Mouse (Mus musculus): ENCODE results near the gene Olfr287.

Gene Olfr287

DNA sequence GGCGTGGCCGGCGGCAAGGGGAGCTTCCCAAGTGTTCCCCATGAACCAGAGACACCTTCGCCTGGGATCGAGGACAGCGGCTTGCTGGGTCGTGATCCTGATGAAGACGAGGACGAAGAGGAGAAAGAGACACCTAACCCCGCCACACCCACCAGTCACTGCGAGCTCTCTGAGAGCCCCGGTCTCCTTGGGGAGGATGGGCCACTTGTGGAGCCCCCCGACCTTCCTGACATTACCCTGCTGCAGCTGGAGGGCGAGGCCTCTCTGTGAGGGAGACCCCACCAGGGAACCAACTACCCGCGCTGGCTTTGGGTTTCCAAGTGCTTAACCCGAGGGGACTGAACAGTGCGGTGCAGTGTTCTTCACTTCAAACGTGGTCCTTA is 52.2 kb downstream of the Olfr287 start:
- no peak for DNase-seq (ENCODE audit: low read depth in 2 of 2, low spot score in 2 of 2)

DNA sequence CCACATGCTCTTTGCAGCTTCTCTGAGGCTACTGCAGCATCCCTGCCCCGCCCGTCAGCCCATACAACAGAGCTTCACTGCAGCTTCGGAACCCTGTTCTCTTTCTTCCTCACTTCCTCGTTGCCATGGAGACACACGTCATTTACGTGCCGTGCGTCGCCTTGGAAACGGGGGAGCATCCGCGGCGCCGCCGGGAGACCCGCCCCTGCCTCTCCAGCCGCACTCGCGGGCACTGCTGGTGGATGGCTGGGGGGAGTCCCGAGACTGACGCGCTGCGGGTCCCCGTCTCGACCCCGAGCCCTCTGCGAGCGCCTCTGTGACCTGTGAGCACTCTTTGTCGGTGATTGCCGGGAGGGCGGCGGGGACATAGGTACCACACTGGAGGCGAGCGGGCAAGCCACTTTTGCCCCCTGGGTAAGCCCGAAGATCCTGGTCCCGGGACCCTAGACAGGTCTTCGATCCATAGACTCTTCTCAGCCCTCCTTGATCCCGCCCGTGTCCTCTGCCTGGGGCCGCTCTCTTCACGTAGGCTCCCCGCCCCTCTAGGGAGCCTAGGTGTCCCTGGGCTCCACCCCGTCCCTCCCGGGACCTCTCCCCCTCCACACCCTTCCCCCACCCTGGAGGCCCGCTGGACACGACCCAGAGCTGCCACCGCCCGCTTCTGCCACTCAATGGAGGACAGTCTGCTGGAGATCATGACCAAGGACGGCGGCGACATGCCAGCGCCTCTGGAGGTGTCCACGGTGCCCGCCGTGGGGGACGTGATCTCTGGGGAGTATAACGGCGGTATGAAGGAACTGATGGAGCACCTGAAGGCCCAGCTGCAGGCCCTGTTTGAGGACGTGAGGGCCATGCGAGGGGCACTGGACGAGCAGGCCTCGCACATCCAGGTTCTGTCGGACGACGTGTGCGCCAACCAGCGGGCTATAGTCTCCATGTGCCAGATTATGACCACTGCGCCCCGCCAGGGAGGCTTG is 52.9 kb downstream of the Olfr287 start:
- DNase-seq (ENCODE audit: low read depth in 2 of 2, low spot score in 2 of 2) = peak; percentile 39 to 69

GRCm38 (mm10) chr15:98166963-98167644 is 53.8 kb downstream of the Olfr287 start, which contains the start of gene Ccdc184:
Gene Ccdc184, plus strand, starts transcription at chr15:98167158.
- DNase-seq (ENCODE audit: low read depth in 2 of 2, low spot score in 2 of 2) = no peak

DNA sequence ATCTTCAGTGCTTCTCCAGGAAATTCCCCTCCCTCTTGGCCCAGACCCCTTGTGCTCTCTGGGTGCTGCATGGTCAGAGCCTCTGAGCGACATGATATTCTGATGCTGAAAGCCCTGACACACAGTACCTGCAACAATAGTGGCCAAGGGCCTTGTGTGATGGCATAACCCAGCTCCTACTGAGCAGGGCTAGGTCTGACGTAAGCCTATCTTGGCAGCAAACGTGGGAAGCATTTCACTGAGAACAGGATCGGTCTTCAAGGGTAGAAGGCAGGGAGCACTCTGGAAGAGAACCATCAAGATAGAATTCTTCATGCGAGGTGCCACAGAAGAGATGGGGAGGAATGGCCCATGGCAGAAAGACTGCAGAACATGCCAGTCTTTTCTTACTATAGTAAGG is 55.3 kb downstream of the Olfr287 start, which contains the start of gene Asb8:
Gene Asb8 (minus strand): TSS at position 101 of the 400 bp plus-strand sequence.
- DNase-seq (ENCODE audit: low read depth in 2 of 2, low spot score in 2 of 2) = no peak

- no peak for DNase-seq (ENCODE audit: low read depth in 2 of 2, low spot score in 2 of 2)
Measured at GRCm38 (mm10) chr15:98162561-98162960, 58.3 kb downstream of the Olfr287 start.

GRCm38 (mm10) chr15:98161026-98161805 is 59.6 kb downstream of the Olfr287 start:
- no peak for DNase-seq (ENCODE audit: low read depth in 2 of 2, low spot score in 2 of 2)

GRCm38 (mm10) chr15:98157253-98157652 is 63.6 kb downstream of the Olfr287 start:
- no peak for DNase-seq (ENCODE audit: low read depth in 2 of 2, low spot score in 2 of 2)
